Comparison of ENCODE assay signal across 12 mouse cellular contexts in genomic region chr6:4349953-4350352, GRCm38 (mm10).
DNase-seq lines count a peak whose midpoint lies in the region.
"Had no signal": no experiment of that assay in that cellular context is flagged by ENCODE, and none has a peak within 500 bp of the region (broad histone marks: within the 10 kb centered on the region; RNA-seq: fewer than 3 reads in every experiment).

No protein-coding gene starts in this region.

- peak; percentile 80 to 85 for DNase-seq in adrenal gland, adult (ENCODE audit: inconsistent age in 2 of 2, low spot score in 1 of 2)
- no peak for DNase-seq in adrenal gland, postnatal 4 days (ENCODE audit: low spot score in 2 of 2)
- peak; percentile 11 for DNase-seq in urinary bladder, postnatal 14 days (ENCODE audit: low spot score)
- no peak for DNase-seq in urinary bladder, postnatal 10 days (ENCODE audit: low spot score)
- peak; percentile 25 for DNase-seq in fibroblast of lung, adult 2 months (ENCODE audit: low read depth)
- no peak for DNase-seq in left cerebral cortex, postnatal 25 days (ENCODE audit: low spot score in 2 of 2)
- DNase-seq in thymus, adult 18-20 months: no peak
- DNase-seq: cerebellum, adult 11-12 months; cerebellum, postnatal 14 days; heart, adult 2 months; kidney, adult 9 months; lung, postnatal 10 days had no signal

- intact Hi-C loops in left cerebral cortex, postnatal 25 days (cut with DNase I): no loop called here

Comparison
In these comparisons a context has a peak if more than half of its experiments do, and no peak if none do; other contexts are left out.
1. DNase-seq: peak in adrenal gland, adult (2 of 2), urinary bladder, postnatal 14 days (single experiment) and fibroblast of lung, adult 2 months (single experiment); none in adrenal gland, postnatal 4 days (0 of 2), urinary bladder, postnatal 10 days (single experiment), left cerebral cortex, postnatal 25 days (0 of 2) and thymus, adult 18-20 months (0 of 2).